Mouse (Mus musculus): ENCODE data around the gene Bbs1. TPM values are rescaled to one million over a fixed set of nuclear protein-coding genes. Genes with fewer than 3 reads are reported as not detected.
A peak's percentile ranks its signal among the peaks of the same experiment; 100 is the strongest.

Bbs1 gene
- polyA plus RNA-seq, 1 experiment from 2014 or later = 1.0 TPM

GRCm38 (mm10) chr19:4863048-4863447, 43.4 kb downstream of the Bbs1 start:
- no peaks in the 10 kb centered on the region for H3K36me3 ChIP-seq (ENCODE audit: inconsistent target)
- no peak overlapping the region for H3K27ac ChIP-seq
- 80% methylated on average over 6 of the region's 6 CpGs for WGBS (ENCODE audit: missing documents)
- no peaks in the 10 kb centered on the region for H3K79me2 ChIP-seq (ENCODE audit: inconsistent target)
- no peak overlapping the region for H3K4me3 ChIP-seq (ENCODE audit: inconsistent target)

DNA sequence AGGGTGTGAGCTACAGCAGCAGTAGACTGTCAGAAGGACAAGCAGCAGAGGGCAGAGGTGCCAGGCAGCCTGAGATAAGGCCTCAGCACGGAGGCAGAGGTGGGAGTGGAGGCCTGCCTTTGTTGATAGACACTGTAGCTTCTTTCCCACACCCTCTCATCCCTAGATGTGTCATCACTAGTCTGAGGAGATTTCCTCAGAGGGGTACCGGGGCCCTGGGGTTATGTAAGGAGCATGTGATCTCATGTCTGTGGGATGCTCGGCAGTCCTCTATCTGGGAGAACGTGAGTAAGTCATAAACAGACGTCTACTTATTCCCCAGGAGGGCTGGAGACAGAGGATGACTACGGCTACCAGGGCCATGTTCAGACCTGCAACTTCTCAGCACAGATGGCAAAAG, 47.3 kb downstream of the Bbs1 start:
- WGBS (ENCODE audit: missing documents) = 84% methylated on average over 6 of the region's 6 CpGs
- H3K27ac ChIP-seq = no peak overlapping the region
- H3K36me3 ChIP-seq (ENCODE audit: inconsistent target) = no peaks in the 10 kb centered on the region
- no peak overlapping the region for H3K4me3 ChIP-seq (ENCODE audit: inconsistent target)
- no peaks in the 10 kb centered on the region for H3K79me2 ChIP-seq (ENCODE audit: inconsistent target)

DNA sequence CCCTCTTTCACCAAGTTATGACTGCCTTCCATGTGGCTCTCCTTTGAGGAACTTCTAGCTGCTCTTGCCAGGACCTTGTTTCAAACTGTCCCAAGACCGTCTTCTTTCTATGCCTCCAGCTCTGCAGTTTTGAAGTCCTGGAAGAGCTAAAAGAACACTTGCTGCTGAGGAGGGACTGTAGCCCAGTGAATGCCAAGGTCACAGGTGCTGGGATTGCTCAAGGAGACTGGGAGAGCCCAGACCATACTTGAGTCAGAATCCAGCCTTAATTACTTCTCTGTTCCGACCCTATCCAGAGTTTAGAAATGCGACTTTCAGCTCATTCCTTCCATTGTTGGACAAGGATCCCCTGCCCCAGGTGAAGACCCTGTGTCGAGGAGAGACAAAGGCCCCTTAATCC, 50.5 kb downstream of the Bbs1 start:
- H3K27ac ChIP-seq = no peak overlapping the region
- no peak overlapping the region for H3K4me3 ChIP-seq (ENCODE audit: inconsistent target)
- 69% methylated on average over 4 of the region's 4 CpGs for WGBS (ENCODE audit: missing documents)
- H3K36me3 ChIP-seq (ENCODE audit: inconsistent target) = no peaks in the 10 kb centered on the region
- no peaks in the 10 kb centered on the region for H3K79me2 ChIP-seq (ENCODE audit: inconsistent target)

DNA sequence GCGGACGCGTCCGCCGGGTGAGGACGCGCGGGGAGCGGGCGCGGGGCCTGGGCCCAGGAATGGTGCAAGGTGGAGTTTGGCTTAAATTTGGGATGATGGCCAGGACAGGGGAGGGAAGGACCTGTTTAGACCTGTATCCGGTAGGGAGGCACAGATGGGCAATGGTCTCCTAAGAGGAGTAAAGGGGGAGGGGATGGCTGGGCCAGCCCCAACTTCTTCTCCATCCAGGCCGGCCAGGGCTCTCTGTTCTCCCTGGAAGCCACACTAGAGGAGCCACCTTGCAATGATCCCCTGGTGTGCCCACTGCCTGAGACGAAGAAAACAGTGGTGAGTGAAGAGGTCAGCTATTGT, 51.0 kb downstream of the Bbs1 start:
- no peak overlapping the region for H3K27ac ChIP-seq
- no peaks in the 10 kb centered on the region for H3K79me2 ChIP-seq (ENCODE audit: inconsistent target)
- peak overlapping the region; percentile 12; the same call in 1 of the 2 replicates for H3K4me3 ChIP-seq (ENCODE audit: inconsistent target)
- 9% methylated on average over 14 of the region's 14 CpGs for WGBS (ENCODE audit: missing documents)
- no peaks in the 10 kb centered on the region for H3K36me3 ChIP-seq (ENCODE audit: inconsistent target)

DNA sequence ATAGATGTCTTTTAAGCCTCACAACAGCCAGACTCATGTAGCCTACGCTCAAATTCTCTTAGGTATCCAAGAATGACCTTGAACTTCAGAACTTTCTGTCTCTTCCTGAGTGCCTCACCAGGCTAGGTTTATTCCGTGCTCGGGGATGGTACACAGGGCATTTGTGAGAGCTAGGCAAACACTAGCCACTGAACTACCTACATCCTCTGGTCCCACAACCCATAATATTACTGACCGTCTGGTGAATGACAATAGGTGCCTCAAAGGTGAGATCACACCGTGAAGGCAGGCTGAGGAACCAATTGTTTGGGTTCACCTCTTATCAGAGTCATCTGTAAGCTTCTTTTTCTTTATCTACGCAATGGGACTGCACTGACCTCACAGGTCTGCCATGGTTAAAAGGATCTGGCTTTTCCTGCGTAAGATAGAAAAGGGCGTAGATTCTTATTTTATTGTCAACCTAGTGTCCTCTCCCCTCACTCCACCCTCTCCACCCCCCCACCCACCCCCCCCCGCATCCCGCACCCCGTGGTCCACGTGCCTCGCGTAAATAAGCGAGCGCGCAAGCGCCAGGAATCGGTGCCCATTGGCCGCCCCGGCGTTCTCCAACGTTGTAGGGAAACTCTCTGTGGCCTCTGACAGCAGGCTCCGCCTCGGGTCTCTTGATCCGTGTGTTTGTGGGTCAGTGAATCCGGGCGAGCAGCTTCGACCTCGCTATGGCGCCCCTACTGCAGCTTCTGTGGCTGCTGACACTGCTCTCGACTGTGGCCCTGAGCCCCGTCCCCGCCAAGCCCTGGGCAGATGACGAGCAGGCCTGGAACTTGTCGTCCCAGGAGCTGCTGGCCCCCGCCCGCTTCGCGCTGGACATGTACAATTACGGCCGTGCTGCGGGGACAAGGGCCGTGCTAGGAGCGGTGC, 51.6 kb downstream of the Bbs1 start, which contains the start of gene Ctsf:
Ctsf (plus strand) TSS at position 579 of the 918 bp plus-strand sequence.
- no peak within 1 kb of the TSS for H3K27ac ChIP-seq
- 7% methylated on average over 39 of the region's 45 CpGs for WGBS (ENCODE audit: missing documents)
- no peaks in the 10 kb centered on the region for H3K36me3 ChIP-seq (ENCODE audit: inconsistent target)
- peak within 1 kb of the TSS; percentile 12; the same call in 1 of the 2 replicates for H3K4me3 ChIP-seq (ENCODE audit: inconsistent target)
- no peaks in the 10 kb centered on the region for H3K79me2 ChIP-seq (ENCODE audit: inconsistent target)

GRCm38 (mm10) chr19:4850281-4850680, 56.1 kb downstream of the Bbs1 start:
- no peaks in the 10 kb centered on the region for H3K79me2 ChIP-seq (ENCODE audit: inconsistent target)
- 82% methylated on average over 5 of the region's 5 CpGs for WGBS (ENCODE audit: missing documents)
- no peaks in the 10 kb centered on the region for H3K36me3 ChIP-seq (ENCODE audit: inconsistent target)
- no peak overlapping the region for H3K27ac ChIP-seq
- no peak overlapping the region for H3K4me3 ChIP-seq (ENCODE audit: inconsistent target)

DNA sequence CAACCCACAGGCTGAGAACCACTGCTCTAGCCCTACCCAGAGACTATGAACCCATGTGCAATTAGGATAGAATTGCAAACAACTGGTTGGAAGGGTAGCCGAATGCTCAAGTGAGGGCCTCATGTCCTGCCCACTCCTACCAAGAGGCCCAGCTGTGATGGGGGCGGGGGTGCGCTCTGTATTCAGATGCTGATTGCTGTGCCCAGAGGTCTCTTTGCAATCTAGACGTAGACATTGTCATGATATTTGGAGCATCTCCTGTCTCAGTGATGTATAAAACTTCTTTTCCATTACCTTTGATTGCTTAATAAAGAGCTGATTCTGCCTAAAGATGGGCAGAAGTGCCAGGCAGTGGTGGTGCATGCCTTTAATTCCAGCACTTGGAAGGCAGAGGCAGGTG, 56.6 kb downstream of the Bbs1 start:
- WGBS (ENCODE audit: missing documents) = 87% methylated on average over 4 of the region's 4 CpGs
- Histone ChIP-seq H3K4me3 (ENCODE audit: inconsistent target) (no peak overlapping the region), H3K79me2 (ENCODE audit: inconsistent target) (no peaks in the 10 kb centered on the region), H3K27ac (no peak overlapping the region), H3K36me3 (ENCODE audit: inconsistent target) (no peaks in the 10 kb centered on the region)

GRCm38 (mm10) chr19:4847490-4847889, 58.9 kb downstream of the Bbs1 start:
- Histone ChIP-seq H3K36me3 (ENCODE audit: inconsistent target) (no peaks in the 10 kb centered on the region), H3K4me3 (ENCODE audit: inconsistent target) (no peak overlapping the region), H3K79me2 (ENCODE audit: inconsistent target) (no peaks in the 10 kb centered on the region), H3K27ac (no peak overlapping the region)
- WGBS (ENCODE audit: missing documents) = 32% methylated on average over 7 of the region's 7 CpGs

DNA sequence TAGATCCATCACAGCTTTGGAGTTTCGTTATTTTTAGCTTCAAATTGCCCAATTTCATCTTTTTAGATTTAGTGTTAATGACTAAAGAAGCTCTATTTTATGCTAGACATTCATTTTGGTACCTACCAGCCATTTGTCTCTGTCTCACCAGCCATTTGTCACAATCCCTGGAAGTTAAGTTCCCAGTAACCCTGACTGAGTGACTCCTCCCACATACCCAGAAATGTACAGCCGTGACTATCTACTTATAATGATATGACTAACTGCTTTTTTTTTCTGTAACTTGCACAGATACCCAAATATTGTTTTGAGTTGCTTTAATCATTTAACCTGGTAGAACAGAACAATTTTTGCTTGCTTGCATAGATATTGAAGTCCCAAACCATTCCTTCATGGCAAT, 60.6 kb downstream of the Bbs1 start:
- Histone ChIP-seq H3K4me3 (ENCODE audit: inconsistent target) (no peak overlapping the region), H3K79me2 (ENCODE audit: inconsistent target) (no peaks in the 10 kb centered on the region), H3K27ac (no peak overlapping the region), H3K36me3 (ENCODE audit: inconsistent target) (no peaks in the 10 kb centered on the region)
- WGBS (ENCODE audit: missing documents) = 74% methylated on average over 2 of the region's 2 CpGs

DNA sequence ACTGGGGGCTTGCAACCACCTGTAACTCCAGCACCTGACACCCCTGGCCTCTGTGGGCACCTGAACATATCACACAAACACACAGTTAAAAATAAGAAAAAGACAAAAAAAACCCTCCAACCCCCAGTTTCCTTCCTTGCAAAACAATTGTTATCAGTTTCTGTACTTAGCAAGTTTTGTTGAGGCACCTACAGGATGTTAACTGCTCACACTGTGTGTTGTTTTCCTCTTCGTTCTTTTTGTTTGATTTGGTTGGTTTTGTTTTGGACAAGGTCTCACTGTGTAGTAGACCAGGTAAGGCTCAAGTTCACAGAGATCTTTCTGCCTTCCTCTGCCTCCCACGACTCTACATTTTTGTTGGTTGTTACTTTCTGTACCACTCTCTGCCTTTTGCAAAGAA, 63.8 kb downstream of the Bbs1 start:
- Histone ChIP-seq H3K4me3 (ENCODE audit: inconsistent target) (no peak overlapping the region), H3K27ac (no peak overlapping the region), H3K36me3 (ENCODE audit: inconsistent target) (no peaks in the 10 kb centered on the region), H3K79me2 (ENCODE audit: inconsistent target) (peaks cover 7% of the 10 kb centered on the region; the same call in 1 of the 2 replicates)
- 83% methylated on average over 2 of the region's 2 CpGs for WGBS (ENCODE audit: missing documents)

DNA sequence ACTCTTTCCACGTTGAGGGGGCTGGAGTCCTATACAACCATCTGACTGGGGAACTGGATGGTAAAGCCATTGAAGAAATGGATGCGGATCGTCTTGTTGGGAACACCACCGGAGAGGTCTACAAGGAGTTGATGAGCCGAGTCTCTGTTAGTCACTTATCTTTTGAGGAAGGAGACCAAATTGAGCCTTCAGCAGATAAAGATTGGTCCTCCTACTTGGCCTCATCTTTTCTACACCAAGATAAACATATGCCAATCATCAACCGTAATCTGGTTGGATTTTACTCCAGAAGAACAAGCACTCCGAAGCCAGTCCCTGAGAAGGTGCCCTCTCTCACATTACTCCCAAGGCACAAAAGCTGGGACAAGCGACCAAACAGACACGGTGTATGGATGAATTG, 65.6 kb downstream of the Bbs1 start:
- WGBS (ENCODE audit: missing documents) = 90% methylated on average over 9 of the region's 9 CpGs
- H3K36me3 ChIP-seq (ENCODE audit: inconsistent target) = no peaks in the 10 kb centered on the region
- no peak overlapping the region for H3K27ac ChIP-seq
- H3K4me3 ChIP-seq (ENCODE audit: inconsistent target) = no peak overlapping the region
- peaks cover 7% of the 10 kb centered on the region; the same call in 1 of the 2 replicates for H3K79me2 ChIP-seq (ENCODE audit: inconsistent target)

GRCm38 (mm10) chr19:4839149-4839548, 67.3 kb downstream of the Bbs1 start, which contains the start of the genes Ccs and Ccdc87:
Gene Ccs, minus strand, starts transcription at chr19:4839332.
Gene Ccdc87, plus strand, starts transcription at chr19:4839366.
- H3K79me2 ChIP-seq (ENCODE audit: inconsistent target) = peaks cover 7% of the 10 kb centered on the region; the same call in 1 of the 2 replicates
- H3K4me3 ChIP-seq (ENCODE audit: inconsistent target) = peak within 1 kb of the TSS; percentile 85
- H3K27ac ChIP-seq = no peak within 1 kb of the TSS
- WGBS (ENCODE audit: missing documents) = under 1% methylated on average over 25 of the region's 25 CpGs
- H3K36me3 ChIP-seq (ENCODE audit: inconsistent target) = no peaks in the 10 kb centered on the region

DNA sequence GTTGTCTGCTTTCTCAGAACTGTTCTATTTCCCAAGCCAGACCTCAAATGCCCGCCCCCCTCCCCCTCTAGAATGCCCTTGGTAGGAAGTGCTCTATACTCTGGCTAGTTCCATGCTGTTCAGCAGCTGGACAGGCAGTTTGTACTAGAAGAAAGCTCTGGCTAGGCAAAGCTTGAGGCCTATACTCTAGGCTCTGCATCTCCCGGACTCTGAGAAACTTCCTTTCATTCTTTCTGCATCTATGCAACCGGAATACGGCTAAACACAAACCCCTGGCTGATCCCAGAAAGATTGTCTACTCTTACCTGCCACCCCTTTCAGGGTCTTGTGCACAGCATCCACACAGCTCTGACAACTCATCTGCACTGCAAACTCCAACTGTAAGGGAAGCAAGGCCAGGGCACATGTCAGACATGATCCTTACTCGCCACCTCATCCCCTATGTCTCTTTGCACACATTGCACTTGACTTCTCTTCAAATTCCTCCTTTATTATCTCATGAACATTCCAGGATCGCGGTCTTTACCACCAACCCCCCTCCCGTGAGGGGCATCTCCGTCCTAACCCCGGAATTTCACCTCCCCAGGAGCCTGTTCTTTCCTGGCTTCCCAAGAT, 67.8 kb downstream of the Bbs1 start:
- peaks cover 7% of the 10 kb centered on the region; the same call in 1 of the 2 replicates for H3K79me2 ChIP-seq (ENCODE audit: inconsistent target)
- 21% methylated on average over 10 of the region's 10 CpGs for WGBS (ENCODE audit: missing documents)
- no peaks in the 10 kb centered on the region for H3K36me3 ChIP-seq (ENCODE audit: inconsistent target)
- peak overlapping the region; percentile 85 for H3K4me3 ChIP-seq (ENCODE audit: inconsistent target)
- H3K27ac ChIP-seq = no peak overlapping the region

DNA sequence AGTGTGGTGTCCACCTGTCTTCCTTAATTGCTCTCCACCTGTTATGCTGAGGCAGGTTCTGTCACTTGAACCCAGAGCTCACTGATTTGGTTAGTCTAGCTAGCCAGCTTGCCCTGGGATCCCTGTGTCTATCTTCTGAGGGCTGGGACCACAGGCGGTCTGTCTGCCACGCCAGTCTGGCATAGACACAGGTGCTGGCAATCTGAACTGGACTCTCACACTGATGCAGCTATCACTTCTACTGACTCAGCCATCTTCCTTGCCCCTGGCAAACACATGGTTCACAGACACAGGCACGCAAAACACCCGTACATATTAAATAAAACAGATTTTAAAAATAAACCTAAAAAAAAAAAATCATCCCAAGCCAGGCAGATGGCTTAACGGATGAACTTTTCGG, 69.4 kb downstream of the Bbs1 start:
- Histone ChIP-seq H3K36me3 (ENCODE audit: inconsistent target) (peaks cover 7% of the 10 kb centered on the region), H3K4me3 (ENCODE audit: inconsistent target) (no peak overlapping the region), H3K79me2 (ENCODE audit: inconsistent target) (peaks cover 7% of the 10 kb centered on the region; the same call in 1 of the 2 replicates), H3K27ac (no peak overlapping the region)
- 83% methylated on average over 4 of the region's 6 CpGs for WGBS (ENCODE audit: missing documents)

Data from macrophage (primary cell).